Mouse (Mus musculus) layer of hippocampus, adult 11-12 months (tissue): ENCODE measurements around the gene Col13a1.

Experiments used
- DNase-seq: peaks from one replicate; pipeline ENCODE4 v3.0.0; 2022; ENCODE audit warnings: low spot score

Col13a1 gene

GRCm38 (mm10) chr10:61968003-61968553, 10.8 kb downstream of the Col13a1 start:
- no peak for DNase-seq

GRCm38 (mm10) chr10:61967207-61967606, 11.7 kb downstream of the Col13a1 start:
- no peak for DNase-seq

- no peak for DNase-seq
Measured at GRCm38 (mm10) chr10:61965386-61965841, 13.5 kb downstream of the Col13a1 start.

GRCm38 (mm10) chr10:61956718-61957117, 22.2 kb downstream of the Col13a1 start:
- DNase-seq, result no peak

DNA sequence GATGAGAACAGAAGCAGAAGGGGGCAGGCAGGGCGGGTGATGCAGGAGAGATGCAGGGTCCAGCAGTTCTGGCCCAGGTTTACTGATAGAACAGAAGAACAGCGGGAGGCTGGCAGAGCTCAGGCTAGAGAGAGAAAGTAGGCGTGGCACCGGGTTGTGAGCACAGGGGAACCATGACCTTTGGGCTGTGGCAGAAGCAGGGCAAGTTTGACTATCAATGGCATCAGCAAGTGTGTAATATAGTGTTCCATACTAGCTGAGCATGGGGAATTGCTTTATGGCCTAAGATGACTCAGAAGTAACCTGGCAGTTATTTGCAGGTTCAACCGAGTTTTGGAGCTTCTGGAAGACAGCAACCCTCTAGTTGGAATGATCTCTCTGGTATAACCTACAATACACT, 25.0 kb downstream of the Col13a1 start:
- DNase-seq, result no peak

DNA sequence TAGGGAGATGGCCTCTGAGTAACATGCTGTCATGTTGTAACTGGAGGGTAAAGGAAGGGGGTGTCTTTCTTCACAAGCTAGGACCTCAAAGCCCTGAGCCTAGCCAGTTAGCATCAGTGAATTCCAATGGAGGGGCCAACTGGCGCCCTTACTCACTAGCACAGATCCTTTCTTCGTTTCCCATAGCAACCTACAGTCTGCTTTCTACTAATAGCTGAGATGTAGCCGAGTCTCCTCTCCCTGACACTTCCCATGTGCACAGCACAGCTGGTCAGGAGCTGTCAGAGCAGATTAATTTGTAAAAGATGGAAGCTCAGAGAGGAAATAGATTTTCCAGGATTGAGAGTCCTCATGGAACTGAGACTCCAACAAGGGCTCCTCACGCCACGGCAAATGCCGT, 29.4 kb downstream of the Col13a1 start:
- DNase-seq, result peak; percentile 18

DNA sequence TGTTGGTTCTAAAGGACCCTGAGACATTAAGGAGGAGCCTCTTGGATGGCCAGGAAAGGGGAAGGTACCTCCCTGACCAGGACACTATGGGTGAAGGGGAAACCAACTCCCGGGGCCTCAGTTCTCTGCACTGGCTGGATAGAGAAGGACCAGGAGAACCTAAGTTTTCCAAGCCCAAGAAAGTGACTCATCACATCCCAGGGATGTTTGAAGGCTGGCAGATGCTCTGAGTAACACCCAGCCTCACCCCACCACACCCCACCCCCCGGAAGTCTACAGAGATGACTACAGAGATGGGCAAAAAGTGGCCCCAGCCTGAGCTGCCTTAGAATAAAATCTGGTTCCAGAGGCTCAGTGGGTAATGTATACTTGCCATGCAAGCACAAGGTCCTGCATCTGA, 34.5 kb downstream of the Col13a1 start:
- DNase-seq, result no peak

DNA sequence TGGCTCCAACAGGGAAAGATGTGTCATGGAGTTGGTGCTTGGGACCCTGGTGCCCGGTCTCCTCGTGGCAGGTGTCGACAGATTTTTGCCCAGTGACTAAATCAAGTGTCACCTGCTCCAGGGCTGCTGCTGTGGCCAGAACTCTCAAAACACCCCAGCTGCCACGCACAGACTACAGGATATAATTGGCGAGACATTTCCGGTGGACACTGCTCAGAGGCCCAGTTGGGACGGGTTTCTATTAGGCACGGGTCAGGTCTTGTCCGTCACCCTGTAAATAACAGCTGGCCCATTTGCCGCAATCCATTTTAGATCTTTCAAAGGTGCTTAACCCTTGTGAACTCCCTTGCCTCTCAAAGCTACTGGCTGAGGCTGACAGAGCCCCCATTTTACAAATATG, 35.4 kb downstream of the Col13a1 start:
- DNase-seq, result no peak

DNA sequence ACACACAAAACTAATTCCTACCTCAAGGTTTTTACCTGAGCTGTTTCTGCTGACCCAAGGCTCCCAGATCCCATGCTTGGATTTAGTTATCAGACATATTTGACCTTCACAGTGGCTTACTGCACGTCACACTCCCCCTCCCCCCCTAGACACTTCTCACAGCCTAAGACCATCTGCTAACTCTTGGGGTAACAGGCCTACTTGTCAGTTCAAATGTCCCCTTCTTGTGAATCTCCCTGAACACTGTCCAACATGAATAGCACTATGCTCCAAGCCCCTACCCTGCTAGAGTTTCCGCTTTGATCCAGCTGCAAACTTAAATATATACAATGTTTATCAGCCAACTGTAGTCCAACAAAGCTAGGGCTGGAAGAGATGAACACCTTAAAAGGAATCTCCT, 36.2 kb downstream of the Col13a1 start:
- DNase-seq, result no peak

- DNase-seq, result no peak
Measured at GRCm38 (mm10) chr10:61936211-61937121, 42.4 kb downstream of the Col13a1 start.

DNA sequence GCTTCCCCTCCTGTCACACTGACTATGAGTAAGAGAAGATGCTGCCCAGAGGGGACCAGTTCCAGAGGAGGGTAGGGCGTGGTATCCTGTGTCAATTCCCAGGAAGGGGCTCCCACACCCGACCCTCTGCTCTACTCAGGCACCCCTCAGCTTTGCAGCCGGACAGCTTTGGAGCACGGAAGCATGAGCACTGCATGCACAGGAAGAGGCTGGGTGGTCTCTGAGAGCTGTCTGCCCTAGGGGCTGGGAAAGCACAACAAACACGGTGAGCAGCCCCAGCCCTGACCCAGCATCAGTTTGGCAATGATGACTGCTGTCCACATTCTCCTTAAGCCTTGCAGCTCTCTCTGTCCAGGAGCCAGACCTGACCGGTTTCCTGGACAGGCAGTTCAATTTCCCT, 47.2 kb downstream of the Col13a1 start:
- no peak for DNase-seq

- DNase-seq, result no peak
Measured at GRCm38 (mm10) chr10:61929901-61930300, 49.0 kb downstream of the Col13a1 start.

DNA sequence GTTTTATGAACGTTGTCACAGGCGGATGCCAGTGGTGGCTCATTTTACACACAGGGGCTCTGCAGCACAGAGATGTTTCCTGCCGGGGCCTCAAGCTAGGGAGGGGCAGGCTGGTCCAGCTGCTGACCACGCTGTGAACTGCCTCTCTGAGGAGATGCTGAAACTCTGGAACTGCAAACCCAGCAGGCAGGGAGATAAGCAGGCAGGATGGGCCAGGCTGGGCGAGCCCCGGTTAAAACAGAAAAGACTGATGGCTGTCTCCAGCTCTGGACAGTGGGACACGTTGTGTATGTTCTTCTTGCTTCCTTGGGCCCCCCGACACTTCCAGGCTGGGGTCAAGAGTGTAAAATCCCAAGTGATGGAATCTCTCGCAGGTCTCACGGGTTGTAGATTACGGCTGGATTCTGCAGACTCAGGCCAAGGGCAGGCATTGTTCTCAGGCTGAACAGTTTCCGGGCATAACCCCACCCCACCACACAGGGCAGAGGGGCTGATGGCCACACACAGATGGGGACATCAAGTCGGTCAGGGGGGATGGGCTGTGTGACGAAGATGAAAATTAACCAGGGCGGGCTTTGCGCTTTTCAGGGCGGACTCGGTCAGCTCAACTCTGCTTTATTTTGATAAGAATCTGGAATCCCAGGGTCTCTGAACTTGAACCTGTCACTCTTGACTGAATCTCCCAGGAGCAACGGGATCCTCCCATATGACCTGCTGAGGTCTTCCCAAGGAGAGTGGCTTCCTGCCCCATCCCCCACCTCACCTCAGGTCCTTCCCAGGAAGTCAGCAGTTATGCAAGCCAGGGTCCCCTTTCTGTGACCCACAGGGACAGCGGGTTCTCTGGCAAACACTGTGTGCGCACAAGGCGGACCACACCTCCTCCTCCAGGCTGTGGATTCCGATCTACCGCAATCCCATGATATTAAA, 49.9 kb downstream of the Col13a1 start:
- DNase-seq, result no peak

DNA sequence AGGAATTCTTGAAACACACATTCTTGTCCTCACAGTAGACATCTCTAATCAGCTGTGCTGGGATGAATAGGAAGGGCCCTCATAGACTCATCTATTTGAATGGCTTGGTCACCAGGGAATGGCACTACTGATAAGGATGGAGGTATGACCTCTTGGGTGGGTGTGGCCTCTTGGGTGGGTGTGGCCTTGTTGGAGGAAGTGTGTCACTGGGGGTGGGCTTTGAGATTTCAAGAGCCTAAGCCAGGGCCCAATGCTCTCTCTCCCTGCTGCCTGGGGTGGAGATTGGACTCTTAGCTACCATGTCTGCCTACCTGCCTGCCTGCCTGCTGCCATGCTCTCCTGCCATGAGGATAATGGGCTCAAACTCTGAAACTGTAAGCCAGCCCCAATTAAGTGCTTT, 53.2 kb downstream of the Col13a1 start:
- no peak for DNase-seq

- DNase-seq, result no peak
Measured at GRCm38 (mm10) chr10:61920655-61921365, 58.1 kb downstream of the Col13a1 start.

DNA sequence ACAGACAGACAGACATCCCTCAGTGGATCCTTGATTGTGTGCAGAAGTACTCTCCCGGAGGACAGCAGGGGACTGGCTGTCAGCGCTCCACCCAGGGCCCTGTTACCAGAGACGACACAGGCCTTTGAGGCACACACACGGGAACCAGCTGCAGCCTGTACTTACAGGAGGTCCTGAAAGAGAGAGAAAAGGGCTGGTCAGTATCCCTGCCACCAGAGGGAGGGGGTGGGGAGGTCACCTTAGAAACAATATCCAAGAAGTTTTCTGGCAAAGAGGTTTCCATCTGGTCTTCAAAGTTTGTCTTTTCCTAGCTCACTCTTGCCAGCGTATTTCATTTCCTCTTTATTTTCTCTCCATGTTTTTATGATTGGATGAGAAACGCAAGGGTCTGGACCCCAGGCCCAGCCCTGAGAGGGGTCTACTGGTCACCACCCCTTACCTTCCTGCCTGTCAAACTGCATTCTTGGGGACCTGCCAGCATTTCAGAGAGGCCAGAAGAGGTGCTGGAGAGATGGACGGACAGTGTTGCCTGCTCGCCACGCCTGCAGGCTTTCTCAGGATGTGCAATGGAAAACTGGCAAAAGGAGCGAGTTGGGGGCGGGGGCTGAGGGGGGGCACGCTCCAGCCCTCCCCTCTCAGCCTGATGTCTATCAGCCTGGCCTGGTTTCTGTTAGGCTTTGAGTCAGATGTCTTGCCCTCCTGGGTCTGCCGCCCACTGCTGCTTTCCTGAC, 58.8 kb downstream of the Col13a1 start:
- no peak for DNase-seq

DNA sequence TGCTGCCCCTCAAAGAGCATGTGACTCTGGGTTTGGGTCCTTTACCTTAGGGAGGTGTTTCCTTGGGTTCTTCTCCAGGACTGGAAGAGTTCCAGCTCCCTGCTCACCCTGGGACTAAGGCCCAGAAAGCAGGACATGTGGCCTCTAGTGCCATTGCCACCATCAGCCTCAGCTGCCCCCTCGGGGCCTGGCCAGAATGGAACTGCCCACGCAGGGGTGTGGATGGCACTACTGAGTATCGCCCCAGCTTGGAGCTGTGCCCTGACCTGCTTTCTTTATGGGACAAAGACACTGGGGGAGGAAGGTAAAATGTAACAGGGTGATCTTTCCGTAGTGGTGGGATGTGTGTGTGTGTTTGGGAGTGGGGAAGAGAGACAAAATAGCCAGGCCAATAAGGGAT, 59.4 kb downstream of the Col13a1 start:
- no peak for DNase-seq

- no peak for DNase-seq
Measured at GRCm38 (mm10) chr10:61917066-61917465, 61.8 kb downstream of the Col13a1 start.

- no peak for DNase-seq
Measured at GRCm38 (mm10) chr10:61911770-61912169, 67.1 kb downstream of the Col13a1 start.

- no peak for DNase-seq
Measured at GRCm38 (mm10) chr10:61909004-61909403, 69.9 kb downstream of the Col13a1 start.

- DNase-seq, result no peak
Measured at GRCm38 (mm10) chr10:61906226-61906625, 72.7 kb downstream of the Col13a1 start.
